Mouse (Mus musculus): ENCODE measurements around the gene Senp7. TPM values are rescaled to one million over a fixed set of nuclear protein-coding genes. Genes with fewer than 3 reads are reported as not detected.
A peak's percentile ranks its signal among the peaks of the same experiment; 100 is the strongest.
"Not testable (repeated sequence)": the region's sequence is repeated elsewhere in the genome, so short reads cannot be mapped to it uniquely, and the experiment has no call there.

Senp7 gene
- polyA plus RNA-seq (2011; ENCODE audit: insufficient read length, low read depth, missing spikeins): 22.7 and 33.2 TPM in 2 replicates

GRCm38 (mm10) chr16:56048038-56048437, at the start of gene Senp7:
Gene Senp7, plus strand, starts transcription at chr16:56048338.
- H3K4me3 ChIP-seq (ENCODE audit: insufficient read depth, low read length); H3K4me1 ChIP-seq (ENCODE audit: control insufficient read depth, insufficient read depth, low read length); H3K27ac ChIP-seq (ENCODE audit: insufficient read depth, low read length): not testable (repeated sequence)

- TF ChIP-seq CTCF (IDR thresholded peaks at IDR 0.05; ENCODE audit: borderline replicate concordance, insufficient read depth, low read length): no peak
- no peak for TF ChIP-seq POLR2A (IDR thresholded peaks at IDR 0.05; ENCODE audit: low read depth, low read length)
- H3K27ac ChIP-seq (ENCODE audit: insufficient read depth, low read length): no peak overlapping the region
- H3K4me1 ChIP-seq (ENCODE audit: control insufficient read depth, insufficient read depth, low read length): no peaks in the 10 kb centered on the region
- H3K4me3 ChIP-seq (ENCODE audit: insufficient read depth, low read length): no peak overlapping the region
Measured at GRCm38 (mm10) chr16:56006798-56007197, 41.3 kb upstream of the Senp7 start.

- TF ChIP-seq POLR2A (IDR thresholded peaks at IDR 0.05; ENCODE audit: low read depth, low read length) (no peak), CTCF (IDR thresholded peaks at IDR 0.05; ENCODE audit: borderline replicate concordance, insufficient read depth, low read length) (no peak)
- Histone ChIP-seq H3K4me3 (ENCODE audit: insufficient read depth, low read length) (no peak overlapping the region), H3K27ac (ENCODE audit: insufficient read depth, low read length) (no peak overlapping the region), H3K4me1 (ENCODE audit: control insufficient read depth, insufficient read depth, low read length) (no peaks in the 10 kb centered on the region)
Measured at GRCm38 (mm10) chr16:56008862-56009261, 39.3 kb upstream of the Senp7 start.

- Histone ChIP-seq H3K4me1 (ENCODE audit: control insufficient read depth, insufficient read depth, low read length) (no peaks in the 10 kb centered on the region), H3K4me3 (ENCODE audit: insufficient read depth, low read length) (no peak overlapping the region), H3K27ac (ENCODE audit: insufficient read depth, low read length) (no peak overlapping the region)
- TF ChIP-seq CTCF (IDR thresholded peaks at IDR 0.05; ENCODE audit: borderline replicate concordance, insufficient read depth, low read length) (no peak), POLR2A (IDR thresholded peaks at IDR 0.05; ENCODE audit: low read depth, low read length) (no peak)
Measured at GRCm38 (mm10) chr16:56012789-56013743, 35.1 kb upstream of the Senp7 start.

GRCm38 (mm10) chr16:56014076-56014475, 34.1 kb upstream of the Senp7 start:
- Histone ChIP-seq H3K4me3 (ENCODE audit: insufficient read depth, low read length) (no peak overlapping the region), H3K4me1 (ENCODE audit: control insufficient read depth, insufficient read depth, low read length) (no peaks in the 10 kb centered on the region), H3K27ac (ENCODE audit: insufficient read depth, low read length) (no peak overlapping the region)
- no peak for TF ChIP-seq POLR2A (IDR thresholded peaks at IDR 0.05; ENCODE audit: low read depth, low read length)
- TF ChIP-seq CTCF (IDR thresholded peaks at IDR 0.05; ENCODE audit: borderline replicate concordance, insufficient read depth, low read length): no peak

GRCm38 (mm10) chr16:56019660-56020059, 28.5 kb upstream of the Senp7 start:
- TF ChIP-seq POLR2A (IDR thresholded peaks at IDR 0.05; ENCODE audit: low read depth, low read length): no peak
- no peak for TF ChIP-seq CTCF (IDR thresholded peaks at IDR 0.05; ENCODE audit: borderline replicate concordance, insufficient read depth, low read length)
- H3K4me3 ChIP-seq (ENCODE audit: insufficient read depth, low read length): no peak overlapping the region
- H3K27ac ChIP-seq (ENCODE audit: insufficient read depth, low read length): no peak overlapping the region
- H3K4me1 ChIP-seq (ENCODE audit: control insufficient read depth, insufficient read depth, low read length): peaks cover 3% of the 10 kb centered on the region; the same call in 1 of the 2 replicates

- TF ChIP-seq CTCF (IDR thresholded peaks at IDR 0.05; ENCODE audit: borderline replicate concordance, insufficient read depth, low read length) (no peak), POLR2A (IDR thresholded peaks at IDR 0.05; ENCODE audit: low read depth, low read length) (no peak)
- peak overlapping the region; percentile 95 for H3K4me3 ChIP-seq (ENCODE audit: insufficient read depth, low read length)
- peaks cover 5% of the 10 kb centered on the region for H3K4me1 ChIP-seq (ENCODE audit: control insufficient read depth, insufficient read depth, low read length)
- no peak overlapping the region; the same call in 1 of the 2 replicates for H3K27ac ChIP-seq (ENCODE audit: insufficient read depth, low read length)
Measured at GRCm38 (mm10) chr16:56027854-56028629, 20.1 kb upstream of the Senp7 start.

GRCm38 (mm10) chr16:56028722-56029551, 19.2 kb upstream of the Senp7 start:
- no peak for TF ChIP-seq CTCF (IDR thresholded peaks at IDR 0.05; ENCODE audit: borderline replicate concordance, insufficient read depth, low read length)
- no peak; the same call in 1 of the 2 replicates for TF ChIP-seq POLR2A (IDR thresholded peaks at IDR 0.05; ENCODE audit: low read depth, low read length)
- Histone ChIP-seq H3K4me1 (ENCODE audit: control insufficient read depth, insufficient read depth, low read length) (peaks cover 5% of the 10 kb centered on the region), H3K27ac (ENCODE audit: insufficient read depth, low read length) (peak overlapping the region; percentile 34), H3K4me3 (ENCODE audit: insufficient read depth, low read length) (peak overlapping the region; percentile 95)

- Histone ChIP-seq H3K4me1 (ENCODE audit: control insufficient read depth, insufficient read depth, low read length) (peaks cover 5% of the 10 kb centered on the region), H3K27ac (ENCODE audit: insufficient read depth, low read length) (peak within 1 kb of the TSS; percentile 68), H3K4me3 (ENCODE audit: insufficient read depth, low read length) (peak within 1 kb of the TSS; percentile 95)
- TF ChIP-seq POLR2A (IDR thresholded peaks at IDR 0.05; ENCODE audit: low read depth, low read length) (peak; percentile 98), CTCF (IDR thresholded peaks at IDR 0.05; ENCODE audit: borderline replicate concordance, insufficient read depth, low read length) (no peak)
Measured at GRCm38 (mm10) chr16:56029661-56030082, 18.5 kb upstream of the Senp7 start, which contains the start of gene Pcnp. Gene Pcnp, minus strand, starts transcription at chr16:56029739.
